Mouse (Mus musculus) CH12F3 (cell line): Measurements from ENCODE around the gene Csrp2.

Experiments
- in situ Hi-C: fragments of 300-500 bp; cut with MboI; formaldehyde crosslinking; loops from 2 replicates; pipeline ENCODE4 v1.14.3; 2020; ENCODE audit warnings: low sequenced_read_pairs

Csrp2 gene

GRCm38 (mm10) chr10:110931161-110931912 lies 11.7 kb downstream of the Csrp2 start:
- in situ Hi-C loops = no loop called here

DNA sequence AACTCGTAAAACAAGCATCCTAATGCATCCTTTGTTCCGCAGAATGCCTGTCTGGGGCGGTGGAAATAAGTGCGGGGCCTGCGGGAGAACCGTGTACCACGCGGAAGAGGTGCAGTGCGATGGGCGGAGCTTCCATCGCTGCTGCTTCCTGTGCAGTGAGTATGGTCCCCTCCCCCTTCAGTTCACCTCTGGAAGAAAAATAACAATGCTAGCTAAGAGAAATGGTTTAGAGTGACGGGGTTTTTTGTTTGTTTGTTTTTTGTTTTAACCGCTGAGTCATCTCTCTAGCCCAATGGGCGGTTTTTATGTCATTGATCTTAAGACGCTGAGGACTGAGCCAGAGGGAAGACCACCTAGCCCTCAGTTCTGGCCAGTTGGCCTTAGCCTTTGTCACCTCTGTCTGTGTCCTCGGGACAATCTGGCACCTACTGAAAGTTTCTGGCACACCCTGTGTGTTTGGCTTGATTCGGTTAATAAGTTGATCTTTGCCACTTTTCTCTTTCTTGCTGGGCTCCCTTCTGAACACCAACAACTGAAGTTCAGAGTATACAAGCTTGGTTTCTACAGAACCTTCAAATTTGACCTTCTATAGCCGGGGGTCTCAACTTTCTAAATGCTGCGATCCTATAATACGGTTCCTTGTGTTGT lies 12.4 kb downstream of the Csrp2 start:
- in situ Hi-C loops = no loop called here

DNA sequence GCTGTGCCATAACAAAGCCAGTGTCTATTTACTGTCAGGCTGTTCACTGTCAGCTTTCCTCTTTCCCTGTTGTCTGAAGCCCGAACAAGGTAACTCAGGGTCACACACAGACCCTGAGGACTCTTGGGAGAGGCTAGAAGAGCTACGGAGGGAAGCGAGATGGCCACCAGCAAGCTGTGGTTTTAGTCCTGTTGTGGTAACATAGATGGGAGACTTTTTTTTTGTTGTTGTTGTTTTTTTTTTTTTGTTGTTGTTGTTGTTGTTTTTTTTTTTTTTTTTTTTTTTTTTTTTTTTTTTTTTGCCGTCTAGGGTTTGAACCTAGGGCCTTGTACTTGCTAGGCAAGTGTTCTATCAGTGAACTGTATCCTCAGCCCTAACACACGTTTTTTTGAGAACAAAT lies 14.0 kb downstream of the Csrp2 start:
- in situ Hi-C loops = no loop called here

GRCm38 (mm10) chr10:110935081-110935480 lies 15.5 kb downstream of the Csrp2 start:
- in situ Hi-C loops = no loop called here

DNA sequence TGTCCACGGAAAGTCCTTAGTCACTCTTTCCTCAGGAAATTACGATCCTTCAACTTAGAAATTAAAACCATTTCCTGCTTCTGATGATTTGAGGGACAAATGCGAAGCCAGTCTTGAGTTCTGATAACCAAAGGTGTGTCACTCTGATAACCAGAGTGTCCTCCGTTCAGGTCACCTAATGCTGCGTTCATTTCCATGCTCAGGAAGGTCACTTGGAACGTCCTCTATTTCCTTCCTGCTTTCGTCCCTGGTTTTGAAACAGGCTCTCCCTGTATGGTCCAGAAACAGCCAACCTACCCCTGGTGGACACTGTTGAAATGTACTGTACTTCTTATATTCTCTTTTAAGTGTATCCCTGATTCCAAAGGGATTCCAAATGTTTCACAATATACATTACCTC lies 16.1 kb downstream of the Csrp2 start:
- in situ Hi-C loops = no loop called here

GRCm38 (mm10) chr10:110938361-110938760 lies 18.8 kb downstream of the Csrp2 start:
- in situ Hi-C loops = no loop called here

DNA sequence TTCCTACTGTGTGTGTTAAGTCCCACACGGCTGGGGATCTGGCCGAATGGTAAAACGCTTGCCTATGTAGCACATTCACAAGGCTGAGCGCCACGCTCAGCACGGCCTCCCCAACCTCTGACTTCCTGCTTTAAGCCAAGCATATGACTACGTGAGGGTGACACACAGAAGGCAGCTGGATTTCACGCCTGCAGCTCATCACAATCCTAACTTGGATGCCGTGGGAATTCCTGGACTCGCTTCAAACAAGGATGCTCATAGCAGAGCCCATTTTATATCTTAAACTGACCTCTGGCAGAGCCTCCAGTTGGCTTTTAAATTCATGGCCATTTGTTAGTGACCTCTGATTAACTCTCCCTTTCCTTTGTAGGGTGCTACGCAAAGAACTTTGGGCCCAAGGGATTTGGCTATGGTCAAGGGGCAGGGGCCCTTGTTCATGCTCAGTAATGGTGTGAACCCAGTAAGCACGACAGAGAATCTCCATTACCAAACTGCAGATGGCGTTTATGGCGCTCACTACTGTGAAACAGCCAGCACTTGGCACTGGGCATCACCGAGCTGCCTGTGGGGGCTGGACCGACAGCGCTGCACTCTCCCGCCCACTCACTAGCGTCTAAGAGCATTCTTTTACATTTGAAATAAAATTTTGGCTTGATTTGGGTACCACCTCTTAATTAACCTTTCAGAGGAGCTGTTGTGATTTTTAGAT lies 19.4 kb downstream of the Csrp2 start:
- in situ Hi-C loops = no loop called here

- in situ Hi-C loops = no loop called here
These were observed 20.1 kb downstream of the Csrp2 start for GRCm38 (mm10) chr10:110939717-110940116.

DNA sequence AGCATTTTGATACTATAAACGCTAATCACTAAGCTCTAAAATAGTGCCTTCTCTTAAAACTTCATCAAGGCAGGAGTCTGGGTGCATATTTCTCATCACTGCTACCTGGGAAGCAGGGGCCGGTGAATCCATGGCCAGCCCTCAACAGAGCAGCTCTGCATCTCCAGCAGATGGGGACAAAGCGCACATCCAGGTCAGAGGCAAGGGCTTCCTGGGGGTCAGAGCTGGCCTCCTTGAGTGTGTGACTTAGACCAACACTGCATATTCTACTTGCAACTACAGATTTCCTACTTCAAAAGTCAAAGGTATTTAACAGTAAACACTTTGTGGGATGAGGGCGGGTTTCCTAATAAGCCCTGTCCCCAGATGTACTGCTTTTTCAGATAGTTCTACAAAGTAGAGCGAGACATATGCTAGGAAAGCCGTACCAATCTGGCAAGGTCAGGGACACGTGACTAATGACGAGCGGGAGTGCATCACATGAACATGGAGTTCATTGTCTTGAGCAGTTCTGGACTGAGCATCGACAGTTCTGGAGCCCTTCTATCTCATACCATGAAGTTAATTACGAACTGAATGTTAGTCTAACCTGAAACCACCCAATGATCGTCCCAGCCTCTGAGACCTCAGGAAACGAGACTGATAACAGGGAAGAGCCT lies 21.3 kb downstream of the Csrp2 start:
- in situ Hi-C loops = no loop called here

DNA sequence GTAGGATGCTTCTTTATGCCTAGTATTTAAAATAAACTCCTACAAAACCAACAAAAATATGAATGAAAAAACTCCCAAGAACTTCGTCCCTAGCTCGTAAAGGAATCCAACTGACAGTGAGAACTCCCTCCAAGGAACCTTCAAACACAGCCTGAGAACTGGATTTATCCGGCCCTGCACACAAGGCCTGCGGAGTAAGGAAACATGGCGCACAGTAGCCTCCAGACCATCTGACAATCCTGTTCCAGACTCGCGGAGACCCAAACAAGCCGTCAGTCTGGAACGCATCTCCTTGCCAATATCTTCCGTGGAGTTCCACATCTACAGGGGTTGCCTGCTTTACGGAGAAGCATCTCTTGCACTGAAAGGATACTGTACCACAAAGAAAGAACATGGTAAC lies 22.4 kb downstream of the Csrp2 start:
- in situ Hi-C loops = no loop called here

DNA sequence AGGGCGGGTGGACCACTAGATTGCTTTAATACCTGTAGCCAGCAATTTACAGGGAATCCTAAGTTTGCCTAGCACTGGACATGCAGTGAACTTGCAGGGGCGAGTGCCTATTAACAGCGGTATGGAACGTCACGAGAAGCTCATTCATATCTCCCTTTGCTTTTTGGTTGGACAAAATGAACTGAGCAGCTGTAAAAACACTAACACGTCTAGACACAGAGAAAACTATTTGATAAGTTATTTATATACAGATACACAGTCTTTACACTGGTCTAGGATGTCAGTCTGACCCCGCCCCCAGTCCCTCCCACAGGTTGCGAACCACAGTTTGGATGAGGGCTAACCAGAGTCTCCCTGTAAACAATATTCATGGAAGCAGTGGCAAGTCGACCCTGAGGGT lies 23.2 kb downstream of the Csrp2 start:
- in situ Hi-C loops = no loop called here

- in situ Hi-C loops = no loop called here
These were observed 24.6 kb downstream of the Csrp2 start for GRCm38 (mm10) chr10:110944175-110944574.

- in situ Hi-C loops = no loop called here
These were observed 26.4 kb downstream of the Csrp2 start for GRCm38 (mm10) chr10:110945966-110946365.

DNA sequence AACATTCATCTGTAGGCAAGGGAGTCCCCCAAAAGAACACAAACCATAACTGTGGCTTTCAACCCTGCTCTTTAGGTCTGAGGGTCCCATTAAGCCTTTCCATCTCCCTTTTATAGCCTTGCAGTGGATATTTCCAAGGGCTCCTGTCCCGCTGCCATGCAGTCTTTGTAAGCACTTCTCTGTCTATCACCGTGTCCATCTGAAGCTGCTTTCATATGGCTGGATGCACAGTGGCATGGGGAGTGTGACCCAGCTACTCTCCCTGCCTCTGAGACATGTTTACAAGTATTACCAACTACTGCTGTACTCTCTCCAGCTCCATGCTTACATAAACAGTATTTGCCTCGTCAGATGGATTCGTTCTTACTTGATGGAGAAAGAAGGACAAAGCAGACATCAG lies 28.0 kb downstream of the Csrp2 start:
- in situ Hi-C loops = no loop called here

- in situ Hi-C loops = no loop called here
These were observed 31.5 kb downstream of the Csrp2 start for GRCm38 (mm10) chr10:110951112-110951511.

- in situ Hi-C loops = no loop called here
These were observed 32.2 kb downstream of the Csrp2 start for GRCm38 (mm10) chr10:110951748-110952147.

DNA sequence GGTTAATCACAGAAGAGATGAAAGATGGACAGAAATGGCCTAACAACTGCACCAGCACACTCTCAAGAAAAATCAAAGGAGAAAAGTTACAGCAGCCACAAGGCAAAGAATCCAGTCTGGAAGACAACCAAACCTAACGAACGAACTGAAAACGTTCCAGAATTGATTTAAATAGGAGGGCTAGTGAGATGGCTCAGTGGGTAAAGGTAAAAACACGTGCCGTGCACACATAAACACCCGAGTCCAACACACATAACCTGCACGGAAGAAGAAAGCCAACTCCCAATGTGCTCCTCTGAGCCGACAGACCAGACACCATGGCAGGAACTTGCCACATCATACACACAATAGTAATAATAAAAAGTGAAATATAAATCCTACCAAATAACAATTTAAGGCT lies 32.7 kb downstream of the Csrp2 start:
- in situ Hi-C loops = no loop called here

DNA sequence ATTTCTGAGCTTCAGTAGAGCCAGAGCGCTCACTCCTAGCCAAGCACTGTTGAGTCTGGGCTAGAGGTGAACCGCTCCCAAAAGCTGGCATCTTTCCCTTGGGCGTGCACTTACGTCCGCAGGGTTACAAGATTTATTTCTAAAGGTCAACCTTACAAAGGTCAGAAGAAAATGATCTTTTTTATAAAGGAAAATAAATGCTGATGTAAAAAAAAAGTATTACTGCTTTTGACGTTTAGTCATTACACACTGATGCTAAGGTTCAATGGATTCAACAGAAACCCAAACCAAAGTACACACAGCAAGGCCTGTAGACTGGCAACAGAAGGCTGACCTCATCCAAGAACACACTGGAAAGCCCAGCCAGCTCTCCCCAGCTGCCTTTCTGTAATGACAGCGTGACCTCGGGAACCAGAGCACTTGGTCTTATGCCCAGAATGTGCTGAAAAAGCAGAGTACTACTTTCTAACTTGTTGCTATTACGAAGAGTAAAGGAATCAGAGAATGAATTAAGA lies 33.4 kb downstream of the Csrp2 start:
- in situ Hi-C loops = no loop called here

- in situ Hi-C loops = no loop called here
These were observed 39.3 kb downstream of the Csrp2 start for GRCm38 (mm10) chr10:110958879-110959278.

- in situ Hi-C loops = no loop called here
These were observed 40.2 kb downstream of the Csrp2 start for GRCm38 (mm10) chr10:110959781-110960180.

DNA sequence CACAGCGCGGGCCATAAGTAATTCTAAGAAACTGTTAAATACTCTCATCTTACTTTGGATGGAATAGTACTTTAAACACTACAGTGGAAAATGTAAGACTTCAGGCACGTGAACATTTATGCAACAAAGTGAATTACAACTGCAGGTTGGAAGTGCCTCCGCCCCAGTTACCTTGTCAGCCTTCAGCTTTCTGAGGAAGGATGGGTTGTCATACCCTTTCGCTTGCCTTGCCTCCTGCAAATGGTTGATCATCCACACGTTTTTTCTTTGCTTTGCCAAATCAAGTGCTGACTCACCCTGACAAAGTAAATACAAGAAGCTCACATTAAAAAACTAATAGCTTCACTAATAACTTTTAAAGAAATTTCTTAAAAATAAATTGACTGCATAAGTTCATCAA lies 41.3 kb downstream of the Csrp2 start:
- in situ Hi-C loops = no loop called here
